Mouse (Mus musculus) G1E (cell line): Measurements from ENCODE around the gene Ofd1.

ENCODE experiments used
- CTCF ChIP-seq: IDR thresholded peaks from 2 replicates; pipeline ENCODE4 v1.5.1; 2012; ENCODE audit warnings: low read depth, low read length, inconsistent platforms, mixed read lengths
- GATA1 ChIP-seq: IDR thresholded peaks from 2 replicates; pipeline ENCODE4 v1.6.1; 2012; ENCODE audit warnings: borderline replicate concordance, low read length, inconsistent platforms, mixed read lengths
- POLR2AphosphoS5 ChIP-seq: IDR thresholded peaks from 2 replicates; pipeline ENCODE4 v1.6.1; 2012; ENCODE audit warnings: low read depth, low read length, inconsistent platforms; ENCODE audit not compliant: insufficient replicate concordance

GRCm38 (mm10) chrX:166434812-166435211, 5.7 kb downstream of the Ofd1 start:
- TF ChIP-seq CTCF (no peak), GATA1 (no peak), POLR2AphosphoS5 (no peak)
